Mouse (Mus musculus) heart, postnatal 14 days (tissue): ENCODE results near the gene Rasgrf1. TPM values are rescaled to one million over a fixed set of nuclear protein-coding genes. Genes with fewer than 3 reads are reported as not detected.
A peak's percentile ranks its signal among the peaks of the same experiment; 100 is the strongest.

Experiments used
- DNase-seq, 2 experiments: peaks; one replicate each; pipeline ENCODE4 v3.0.0; 2021 to 2022
- intact Hi-C: fragments of 180-260 bp; cut with DNase I; formaldehyde crosslinking; loops from one replicate; pipeline ENCODE4 v1.15.1; 2025
- total RNA-seq, 2 experiments: library from RNA; stranded (reverse); gene quantifications; 2 replicates each; pipeline ENCODE4 v1.2.3; 2021

Gene Rasgrf1
- total RNA-seq, 2 experiments from 2014 or later, result not detected

DNA sequence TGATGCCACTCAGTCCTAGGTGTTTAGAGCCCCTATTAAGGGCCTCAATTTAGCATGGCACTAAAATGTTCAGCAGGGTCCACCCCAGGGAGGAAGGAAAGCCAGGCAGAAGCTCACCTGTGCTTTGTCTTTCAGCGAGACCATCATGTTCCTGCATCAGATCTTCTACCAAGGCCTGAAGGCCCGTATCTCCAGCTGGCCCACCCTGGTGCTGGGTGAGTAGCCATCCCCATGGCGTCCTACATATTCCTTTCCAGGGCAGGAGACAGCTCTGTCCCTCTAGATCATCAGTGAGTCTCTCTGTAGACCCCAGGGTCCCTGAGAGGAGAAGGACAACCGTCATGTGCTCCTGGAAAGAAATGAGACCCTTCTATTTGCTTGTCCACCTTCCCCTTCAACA lies 58.0 kb downstream of the Rasgrf1 start:
- intact Hi-C loops, result no loop called here
- DNase-seq, result no peak

DNA sequence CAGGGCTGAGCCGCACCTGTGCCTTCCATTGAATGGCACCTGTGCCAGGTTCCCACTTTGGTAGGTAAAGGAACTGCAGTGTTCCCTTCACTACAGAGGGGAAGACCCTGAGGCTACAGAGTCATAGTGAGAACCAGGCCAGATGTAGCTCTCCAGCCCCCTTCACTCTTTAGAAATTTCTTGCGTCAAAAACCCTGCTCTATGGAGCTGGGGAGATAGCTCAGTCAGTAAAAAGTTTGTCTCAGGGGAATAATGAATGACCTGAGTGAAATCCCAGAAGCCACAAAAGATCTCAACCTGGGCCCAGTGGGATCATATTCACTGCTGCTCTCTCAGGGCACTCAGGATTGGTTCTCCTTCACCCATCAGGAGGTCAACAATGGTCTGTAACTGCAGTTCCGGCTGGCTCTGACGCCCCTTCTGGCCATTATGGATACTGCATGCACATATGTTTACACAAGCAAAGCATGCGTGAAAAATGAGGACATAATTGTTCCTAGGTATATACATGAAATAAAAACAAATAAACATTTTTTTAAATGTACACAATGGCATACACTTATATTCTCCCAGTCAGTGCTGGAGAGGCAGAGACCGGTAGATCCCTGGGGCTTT lies 59.2 kb downstream of the Rasgrf1 start:
- no peak for DNase-seq
- intact Hi-C loops, result no loop called here

DNA sequence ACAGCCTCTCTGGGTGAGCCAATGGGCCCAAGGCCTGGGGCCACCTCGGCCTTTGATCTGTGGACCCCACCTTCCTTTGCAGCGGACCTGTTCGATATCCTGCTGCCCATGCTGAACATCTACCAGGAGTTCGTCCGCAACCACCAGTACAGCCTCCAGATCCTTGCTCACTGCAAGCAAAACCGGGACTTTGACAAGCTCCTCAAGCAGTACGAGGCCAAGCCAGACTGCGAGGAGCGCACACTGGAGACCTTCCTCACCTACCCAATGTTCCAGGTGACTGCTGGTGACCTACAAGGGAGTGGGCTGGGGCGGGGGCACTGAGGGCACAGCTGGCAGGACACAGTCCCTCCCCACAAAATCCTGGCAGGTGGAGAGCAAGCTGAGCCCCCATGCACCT lies 60.6 kb downstream of the Rasgrf1 start:
- intact Hi-C loops, result loop anchor here (10.0 kb wide), 1 partner anchor 265 kb away; the partner anchor contains the start of gene Tmed3

DNA sequence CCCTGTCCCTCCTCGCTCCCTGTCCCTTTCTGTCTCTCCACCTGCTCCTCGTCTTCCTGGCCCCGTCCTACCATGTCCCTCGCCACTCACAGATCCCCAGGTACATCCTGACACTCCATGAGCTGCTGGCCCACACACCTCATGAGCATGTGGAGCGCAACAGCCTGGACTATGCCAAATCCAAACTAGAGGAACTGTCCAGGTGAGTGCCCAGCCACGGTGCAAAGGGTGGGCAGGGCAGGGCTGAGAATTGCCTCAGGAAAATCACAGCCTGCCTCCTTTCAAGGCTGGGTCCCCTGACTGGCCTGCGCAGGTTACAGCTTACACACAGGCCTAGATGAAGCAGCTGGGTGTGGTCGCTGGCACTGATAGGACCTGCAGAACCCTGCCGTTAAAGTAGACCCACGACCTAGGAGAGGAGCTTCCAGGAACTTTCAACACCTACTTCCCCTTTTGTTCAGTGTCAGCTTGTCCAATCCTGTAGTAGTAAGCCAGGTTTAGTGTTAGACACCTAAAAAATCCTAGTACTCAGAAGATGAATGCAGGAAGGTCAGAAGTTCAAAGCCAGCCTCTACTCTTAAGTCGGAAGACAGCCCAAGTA lies 61.3 kb downstream of the Rasgrf1 start:
- DNase-seq, result no peak
- intact Hi-C loops, result loop anchor here (10.0 kb wide), 1 partner anchor 266 kb away; the partner anchor contains the start of gene Tmed3

More for the DNA sequence above, 60.6 kb downstream of the Rasgrf1 start:
- DNase-seq, result no peak

DNA sequence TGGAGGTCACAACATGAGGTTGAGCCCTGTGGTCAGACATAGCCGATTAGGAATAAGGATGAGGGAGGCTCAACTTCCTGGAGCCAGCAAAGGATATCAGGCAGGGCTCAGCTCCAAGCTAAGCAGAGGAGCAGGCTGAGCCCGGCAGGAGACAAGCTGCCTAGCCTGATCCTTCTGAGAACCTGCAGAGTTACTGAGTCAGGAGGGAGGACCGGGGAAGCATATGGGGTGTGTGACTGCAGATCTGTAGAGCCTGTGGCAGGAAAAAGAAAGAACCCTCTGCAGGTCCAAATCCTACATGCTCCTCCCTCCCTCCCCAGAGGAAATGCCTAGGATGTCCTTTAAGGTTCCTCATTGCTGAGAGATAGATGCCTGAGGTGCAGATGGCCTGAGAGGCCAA lies 62.6 kb downstream of the Rasgrf1 start:
- intact Hi-C loops, result loop anchor here (2.0 to 10.0 kb wide), 2 partner anchors 146 to 268 kb away; partner anchors contain the start of gene Tmed3
- DNase-seq, result no peak

DNA sequence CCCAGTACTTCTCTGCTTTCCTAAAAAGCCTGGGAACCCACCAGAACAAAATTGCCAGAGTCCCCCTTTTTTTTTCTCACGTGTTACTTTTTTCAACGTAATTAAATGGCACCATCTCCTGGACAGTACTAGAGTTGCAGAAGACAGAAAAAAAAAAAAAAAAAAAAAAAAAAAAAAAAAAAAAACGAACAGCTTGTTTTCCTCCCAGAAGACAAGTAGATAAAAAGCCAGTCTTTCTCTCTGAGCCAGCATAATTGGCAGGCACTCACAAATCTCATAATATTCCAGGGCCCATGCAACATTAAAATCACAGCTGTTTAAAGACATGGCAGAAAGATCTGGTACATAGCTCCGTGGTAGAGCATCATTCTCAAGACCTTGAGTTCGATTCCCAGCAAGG lies 64.1 kb downstream of the Rasgrf1 start:
- intact Hi-C loops, result loop anchor here (2.0 to 10.0 kb wide), 2 partner anchors 147 to 269 kb away; partner anchors contain the start of gene Tmed3
- DNase-seq, result peak in 1 of 2 experiments; percentile 23

DNA sequence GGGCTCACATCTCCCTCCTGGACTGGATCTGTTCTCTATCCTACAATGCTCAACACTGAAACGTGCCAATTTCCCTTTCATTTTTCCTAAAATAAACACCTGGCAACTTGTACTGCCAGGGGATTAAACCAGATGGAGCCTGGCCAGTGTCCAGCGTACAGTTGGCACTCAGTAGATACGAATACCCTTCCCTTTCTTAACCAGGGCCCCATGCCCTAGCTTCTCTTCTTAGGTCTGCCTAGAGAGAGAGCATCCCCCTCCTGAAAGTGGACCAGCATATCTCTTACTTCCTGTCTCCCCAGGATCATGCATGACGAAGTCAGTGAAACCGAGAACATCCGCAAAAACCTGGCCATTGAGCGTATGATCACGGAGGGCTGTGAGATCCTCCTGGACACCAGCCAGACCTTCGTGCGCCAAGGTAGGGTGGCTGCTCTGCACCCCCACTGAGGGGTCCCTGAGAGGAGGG lies 64.8 kb downstream of the Rasgrf1 start:
- DNase-seq, result peak in 1 of 2 experiments; percentile 18
- intact Hi-C loops, result loop anchor here (10.0 kb wide), 1 partner anchor 270 kb away; the partner anchor contains the start of gene Tmed3

DNA sequence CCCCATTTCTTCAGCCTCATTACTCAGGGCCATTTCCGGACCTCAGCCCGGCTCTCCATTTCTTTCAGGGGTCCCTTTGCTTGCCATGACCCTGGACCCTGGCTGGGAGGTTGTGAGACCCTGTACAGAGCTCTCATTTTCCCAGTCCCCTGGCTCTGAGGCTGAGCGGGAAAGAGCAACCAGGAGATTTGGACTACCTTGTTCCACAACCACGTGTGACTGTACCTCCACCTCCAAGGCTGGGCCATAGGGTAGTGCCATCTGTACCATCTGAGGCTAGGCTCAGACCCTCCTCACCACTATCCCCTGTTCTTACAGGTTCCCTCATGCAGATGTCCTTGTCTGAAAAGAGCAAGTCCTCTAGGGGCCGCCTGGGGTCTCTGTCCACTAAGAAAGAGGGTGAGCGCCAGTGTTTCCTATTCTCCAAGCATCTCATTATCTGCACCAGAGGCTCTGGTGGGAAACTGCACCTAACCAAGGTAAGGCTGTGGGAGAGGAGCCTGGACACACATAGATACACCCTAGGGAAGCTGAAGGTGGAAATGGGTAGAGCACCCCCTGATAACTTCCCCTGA lies 66.7 kb downstream of the Rasgrf1 start:
- intact Hi-C loops, result loop anchor here (5.0 to 10.0 kb wide), 2 partner anchors 101 to 272 kb away; partner anchors contain the start of gene Tmed3
- no peak for DNase-seq

DNA sequence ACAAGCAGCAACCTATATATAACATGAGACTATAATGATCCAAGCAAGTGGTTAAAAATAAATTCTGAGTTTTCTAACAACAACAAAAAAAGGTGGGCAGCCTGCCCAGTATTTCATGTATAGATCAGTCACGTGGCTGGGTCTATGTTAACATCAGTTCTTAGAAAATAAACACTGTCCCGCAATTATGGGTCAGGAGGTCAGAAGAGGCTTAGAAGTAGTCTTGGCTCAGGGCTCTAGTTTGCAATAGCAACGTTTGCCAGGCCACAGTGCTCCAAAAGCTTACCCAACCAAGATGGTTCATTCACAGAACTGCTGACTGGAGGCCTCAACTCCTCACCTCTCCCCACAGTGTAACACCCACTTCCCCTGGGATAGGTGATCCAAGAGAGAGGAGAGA lies 69.5 kb downstream of the Rasgrf1 start:
- DNase-seq, result no peak
- intact Hi-C loops, result loop anchor here (5.0 to 10.0 kb wide), 2 partner anchors 98 to 274 kb away; partner anchors contain the start of gene Tmed3

DNA sequence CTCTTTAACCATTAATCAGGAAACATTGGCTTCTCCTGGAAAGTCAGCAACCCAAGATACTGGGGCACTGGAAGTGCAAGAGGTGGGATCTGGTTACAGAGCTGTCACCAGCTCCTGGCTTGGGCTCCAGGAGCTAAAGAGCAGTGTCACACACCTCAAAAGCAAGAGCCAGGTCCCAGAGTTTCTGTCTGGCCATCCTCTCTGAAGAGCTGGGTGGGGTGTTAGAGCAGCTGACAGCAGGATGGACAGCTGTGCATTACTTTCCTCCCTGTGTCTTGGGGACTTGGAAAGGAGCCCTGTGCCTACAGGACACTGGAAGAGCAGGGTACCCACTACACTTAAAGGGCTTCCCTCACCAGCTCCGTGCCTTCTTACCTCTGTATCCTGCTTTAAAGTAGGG lies 72.5 kb downstream of the Rasgrf1 start:
- DNase-seq, result no peak
- intact Hi-C loops, result no loop called here

DNA sequence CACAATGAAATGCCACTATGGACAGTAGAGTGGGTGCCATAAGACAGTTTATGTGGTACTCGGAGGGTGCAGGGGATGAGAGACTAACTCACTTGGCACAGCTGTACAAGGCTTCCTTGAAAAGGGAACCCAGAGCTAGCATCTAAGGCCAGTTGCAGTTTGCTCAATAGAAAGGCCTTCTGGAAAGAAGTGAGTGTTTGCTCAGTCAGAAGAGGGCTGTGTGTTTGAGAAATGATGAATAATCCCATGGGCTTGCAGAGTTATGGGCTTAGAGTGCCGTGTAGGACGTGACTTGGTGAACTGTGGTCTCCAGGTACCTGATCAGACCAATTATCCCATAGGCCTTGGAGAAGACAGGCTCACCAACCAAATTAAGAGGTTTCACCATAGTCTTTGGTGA lies 78.3 kb downstream of the Rasgrf1 start:
- no peak for DNase-seq
- intact Hi-C loops, result no loop called here

DNA sequence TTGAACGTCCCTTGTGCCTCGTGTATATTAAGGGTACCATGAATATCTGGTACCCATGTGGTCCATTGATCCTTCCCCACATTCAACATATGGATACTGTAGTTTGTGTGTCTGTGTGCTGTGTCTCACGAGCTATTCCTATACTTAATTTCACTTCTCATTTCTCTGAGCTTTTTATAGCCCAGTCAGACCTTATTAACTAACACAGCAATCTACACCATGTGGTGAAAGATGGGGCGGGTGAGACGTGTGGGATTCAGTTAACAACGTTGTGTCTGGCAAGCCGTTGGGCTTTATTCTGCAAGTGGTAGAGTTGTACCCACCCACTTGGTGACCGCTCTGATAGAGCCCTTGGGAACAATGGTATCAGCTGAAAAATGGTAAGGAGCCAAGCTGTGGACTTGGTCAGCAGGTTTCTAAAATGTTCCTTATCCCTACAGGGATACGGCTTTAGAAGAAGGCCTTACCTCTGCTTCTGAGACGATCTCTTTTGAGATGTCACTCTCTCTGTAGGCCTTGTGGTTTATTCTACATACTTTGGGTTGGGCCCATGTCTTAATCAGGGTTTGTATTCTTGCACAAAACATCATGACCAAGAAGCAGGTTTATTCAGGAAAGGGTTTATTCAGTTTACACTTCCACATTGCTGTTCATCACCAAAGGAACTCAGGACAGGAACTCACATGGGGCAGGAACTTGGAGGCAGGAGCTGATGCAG lies 79.3 kb downstream of the Rasgrf1 start:
- no peak for DNase-seq
- intact Hi-C loops, result no loop called here

DNA sequence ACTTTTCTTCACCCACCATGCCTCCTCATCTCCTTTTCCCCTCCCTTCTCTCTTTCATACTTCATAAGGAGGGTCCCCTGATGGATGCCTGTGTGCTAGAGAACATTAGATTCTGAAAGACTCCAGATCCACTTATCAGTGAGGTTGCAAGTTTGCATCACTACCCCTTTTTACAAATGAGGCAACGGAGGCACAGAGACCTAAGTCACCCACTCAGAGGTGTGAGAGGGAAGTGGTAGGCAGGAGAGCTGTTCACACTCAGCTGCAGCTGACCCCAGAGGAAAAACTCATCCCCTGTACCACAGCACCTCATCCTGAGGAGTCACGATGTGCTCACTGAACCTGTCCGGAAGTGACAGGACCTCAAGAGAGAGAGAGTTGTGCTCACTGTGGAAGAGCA lies 96.7 kb downstream of the Rasgrf1 start:
- no peak for DNase-seq
- intact Hi-C loops, result no loop called here

DNA sequence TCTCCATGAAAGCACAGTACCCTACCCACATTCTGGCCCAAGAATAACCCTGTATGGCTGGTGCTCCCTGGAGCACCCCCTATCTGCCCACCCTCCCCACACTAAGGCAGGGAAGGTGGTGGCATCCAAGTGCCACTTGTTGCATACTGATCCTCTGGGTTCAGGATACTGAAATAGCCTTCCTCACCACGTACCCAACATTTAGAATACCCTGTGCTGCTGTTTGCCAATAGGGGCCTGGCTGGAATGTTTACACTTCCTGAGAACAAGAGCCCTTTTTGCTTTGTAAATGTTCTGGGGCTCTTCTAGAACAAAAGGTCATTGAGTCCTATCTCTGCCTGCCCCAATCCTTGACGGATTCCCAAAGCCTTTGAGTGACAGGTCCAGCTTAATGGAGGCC lies 97.4 kb downstream of the Rasgrf1 start:
- no peak for DNase-seq
- intact Hi-C loops, result no loop called here

DNA sequence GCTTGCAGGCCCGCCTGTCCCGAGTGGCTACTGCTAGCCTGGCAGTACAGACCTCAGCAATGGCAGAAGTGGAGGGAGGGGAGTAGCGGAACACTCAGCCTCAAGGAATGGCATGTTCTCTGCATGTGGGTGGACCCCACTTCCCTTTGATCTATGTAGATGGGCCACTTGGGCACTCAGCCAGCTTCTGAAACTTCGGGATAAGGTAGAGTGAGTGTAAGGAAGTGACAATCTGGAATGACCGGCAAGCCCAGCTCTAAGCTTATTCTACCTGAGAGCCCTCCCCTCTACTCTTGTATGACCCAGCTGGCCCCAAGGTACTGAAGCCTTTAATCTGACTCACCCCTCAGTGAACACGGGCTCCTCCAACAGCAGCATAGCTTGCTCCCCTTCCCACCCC lies 98.4 kb downstream of the Rasgrf1 start:
- intact Hi-C loops, result no loop called here
- DNase-seq, result no peak

DNA sequence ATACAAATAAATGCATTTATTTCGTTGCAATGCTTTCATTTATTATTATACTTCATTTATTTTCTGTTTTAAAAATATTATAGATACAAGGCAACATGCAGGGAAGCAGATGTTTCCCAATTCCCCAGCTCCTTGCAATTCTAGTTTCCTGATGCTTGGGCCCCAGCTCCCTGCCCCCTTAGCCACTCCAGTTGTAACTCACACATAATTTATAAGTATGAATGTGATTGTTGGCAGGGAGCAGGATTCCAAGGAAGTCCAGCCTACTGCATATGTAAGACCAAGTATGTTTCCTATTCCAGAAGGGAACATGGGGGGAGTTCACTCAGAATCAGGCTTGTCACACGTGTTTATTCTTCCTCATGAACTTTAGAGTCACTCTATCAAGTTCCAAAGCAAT lies 102.1 kb downstream of the Rasgrf1 start:
- intact Hi-C loops, result no loop called here
- no peak for DNase-seq

DNA sequence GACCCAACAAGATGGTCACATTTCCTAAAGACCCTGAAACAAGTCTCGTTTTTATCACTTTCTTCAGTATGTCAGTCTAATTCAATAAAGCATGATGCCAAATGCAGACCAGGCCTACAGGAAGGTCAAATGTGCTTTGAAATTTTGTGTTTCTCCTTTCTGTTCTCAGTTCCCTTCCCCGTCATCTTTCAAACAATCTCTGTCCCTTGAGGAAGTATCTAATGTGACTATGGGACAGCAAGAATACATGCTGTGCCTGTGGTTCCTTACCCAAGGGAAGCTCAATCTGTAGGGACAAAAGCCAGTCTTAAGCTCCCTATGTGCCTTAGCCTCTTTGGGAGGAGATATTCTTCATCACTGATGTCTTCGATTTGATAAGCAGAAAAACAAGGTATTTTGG lies 104.9 kb downstream of the Rasgrf1 start:
- intact Hi-C loops, result no loop called here
- DNase-seq, result no peak

DNA sequence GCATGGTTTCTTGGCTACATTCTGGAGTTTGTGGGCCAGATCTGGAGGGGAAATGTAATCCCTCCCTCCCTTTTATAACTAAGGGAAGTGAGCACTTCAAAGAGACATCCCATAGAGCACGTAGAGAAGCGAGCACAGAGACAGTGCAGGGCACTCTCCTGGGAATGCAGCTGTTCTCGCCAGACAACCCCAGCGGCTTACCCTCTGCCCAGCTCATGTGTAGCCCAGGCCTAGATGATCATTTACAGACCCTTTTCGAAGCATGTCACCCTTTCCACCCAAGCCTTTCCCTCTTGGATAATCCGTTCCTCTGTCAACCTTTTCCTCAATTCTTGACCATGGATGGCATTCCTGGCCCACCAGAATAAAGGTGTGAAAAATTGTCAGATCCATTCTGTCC lies 106.5 kb downstream of the Rasgrf1 start:
- no peak for DNase-seq
- intact Hi-C loops, result no loop called here

DNA sequence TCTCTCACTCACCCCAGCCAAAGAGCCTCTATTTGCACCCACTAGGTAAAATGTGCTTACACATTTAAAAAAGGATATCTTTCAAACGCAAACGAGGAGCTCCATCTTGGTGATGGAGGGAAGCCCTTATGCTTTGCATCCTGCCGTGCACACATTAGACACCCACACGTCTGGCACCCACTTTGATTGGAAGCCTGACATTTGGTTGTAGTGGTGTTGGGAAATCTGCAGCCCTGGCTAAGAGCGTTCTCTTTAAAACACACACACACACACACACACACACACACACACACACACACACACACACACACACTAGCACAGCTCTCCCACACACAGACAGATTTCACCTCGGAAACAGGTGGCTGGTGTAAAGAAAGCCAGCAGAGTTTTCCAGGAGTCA lies 111.2 kb downstream of the Rasgrf1 start:
- intact Hi-C loops, result no loop called here
- DNase-seq, result no peak

DNA sequence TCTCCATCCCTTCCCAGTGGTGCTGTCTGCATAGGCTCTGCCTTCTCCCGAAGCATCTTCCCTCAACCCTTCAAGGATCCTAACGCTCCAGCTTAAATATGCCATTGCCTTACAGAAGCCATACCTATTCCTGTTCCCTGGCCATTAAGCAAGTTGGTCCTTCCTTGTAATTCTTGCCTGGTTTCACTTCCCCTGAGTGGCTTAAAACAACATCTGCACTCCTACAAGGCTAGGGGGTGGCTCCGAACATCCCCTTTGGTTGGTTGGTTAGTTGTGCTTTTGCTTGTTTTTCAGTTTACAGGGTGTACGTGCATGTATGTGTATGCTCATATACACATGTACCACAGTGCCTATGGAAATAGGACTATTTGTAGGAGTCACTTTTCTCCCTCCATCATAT lies 111.7 kb downstream of the Rasgrf1 start:
- intact Hi-C loops, result no loop called here
- no peak for DNase-seq

DNA sequence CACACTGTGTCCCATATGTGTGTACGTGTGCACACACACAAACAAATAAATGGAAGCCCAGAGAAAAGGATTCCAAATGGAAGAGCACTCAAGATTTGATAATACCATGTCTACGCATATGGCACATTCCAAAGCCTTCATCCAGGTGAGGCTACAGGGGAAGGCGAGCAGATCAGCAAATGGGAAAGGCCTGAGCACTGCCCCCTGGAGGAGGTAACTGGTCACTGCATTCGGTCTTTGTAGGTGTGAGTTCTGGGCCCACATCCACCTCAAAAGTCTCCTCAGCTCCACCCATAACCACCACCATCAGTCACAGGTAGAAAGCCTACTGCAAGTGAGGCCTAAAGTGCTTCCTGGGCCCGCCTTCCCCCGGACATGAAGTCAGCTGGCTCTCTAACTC lies 118.0 kb downstream of the Rasgrf1 start:
- no peak for DNase-seq
- intact Hi-C loops, result no loop called here
